Mouse (Mus musculus) liver, embryonic 14.5 days (tissue): Measurements from ENCODE around the gene Sgms2. TPM values are rescaled to one million over a fixed set of nuclear protein-coding genes. Genes with fewer than 3 reads are reported as not detected.

Experiments
- ATAC-seq: fragments of 200-750 bp; cut with Nextera tagmentation; 2 replicates; pipeline ENCODE4 v1.8.0; 2017; ENCODE audit warnings: moderate number of reproducible peaks, mild to moderate bottlenecking, moderate library complexity; ENCODE audit not compliant: insufficient read depth
- DNase-seq, 3 experiments: peaks; one replicate each; pipeline ENCODE4 v3.0.0-alpha.2; 2012 to 2013; ENCODE audit warnings: low read depth in 3 of 3, low spot score in 3 of 3
- H3K27ac ChIP-seq: fragments of 300-500 bp; sonication (generic); 2 replicates; pipeline ENCODE4 v1.5.1; 2014; ENCODE audit warnings: moderate library complexity, mild to moderate bottlenecking, control low read depth, inconsistent platforms
- H3K27me3 ChIP-seq: fragments of 300-500 bp; sonication (generic); 2 replicates; pipeline ENCODE4 v1.6.1; 2014; ENCODE audit warnings: mild to moderate bottlenecking, low read length, moderate library complexity; ENCODE audit not compliant: control insufficient read depth, insufficient read depth
- H3K36me3 ChIP-seq: fragments of 300-500 bp; sonication (generic); replicated peaks from 2 replicates; pipeline ENCODE4 v1.6.1; 2014; ENCODE audit warnings: low read depth; ENCODE audit not compliant: control insufficient read depth, insufficient read depth
- H3K4me1 ChIP-seq, 2 experiments: fragments of 200-500 bp in 1 of 2; fragments of 300-500 bp in 1 of 2; sonication (generic) in 1 of 2; replicated peaks; 2 replicates each; pipeline ENCODE4 v1.6.1; 2012 to 2014; ENCODE audit warnings: antibody characterized with exemption in 1 of 2, inconsistent platforms in 1 of 2, low read length in 1 of 2; ENCODE audit not compliant: control insufficient read depth in 2 of 2, insufficient read depth in 2 of 2
- H3K4me2 ChIP-seq: fragments of 300-500 bp; sonication (generic); 2 replicates; pipeline ENCODE4 v1.6.1; 2014; ENCODE audit warnings: low read depth, mild to moderate bottlenecking, control low read depth, moderate library complexity
- H3K4me3 ChIP-seq, 2 experiments: fragments of 200-500 bp in 1 of 2; fragments of 300-500 bp in 1 of 2; sonication (generic) in 1 of 2; 2 replicates each; pipeline ENCODE4 v1.5.1; 2012 to 2014; ENCODE audit warnings: low read depth in 2 of 2, low read length in 2 of 2, mild to moderate bottlenecking in 2 of 2, control low read depth in 1 of 2, inconsistent platforms in 1 of 2, moderate library complexity in 1 of 2; ENCODE audit not compliant: insufficient read depth in 1 of 2
- H3K9ac ChIP-seq: fragments of 300-500 bp; sonication (generic); replicated peaks from 2 replicates; pipeline ENCODE4 v1.6.1; 2014; ENCODE audit warnings: mild to moderate bottlenecking, control low read depth, moderate library complexity
- H3K9me3 ChIP-seq: fragments of 300-500 bp; sonication (generic); 2 replicates; pipeline ENCODE4 v1.6.1; 2016; ENCODE audit warnings: low read length, mixed read lengths; ENCODE audit not compliant: control insufficient read depth
- CTCF ChIP-seq: IDR thresholded peaks from 2 replicates; pipeline ENCODE4 v1.5.1; 2016; ENCODE audit warnings: antibody characterized with exemption, low read depth, control low read depth
- EP300 ChIP-seq: IDR thresholded peaks from 2 replicates; pipeline ENCODE4 v1.6.1; 2016; ENCODE audit warnings: antibody characterized with exemption, low read depth
- WGBS: fragments of 180-500 bp; shearing (Covaris S2); extraction: QIAGEN DNeasy Blood & Tissue Kit; methylation state at CpG from one replicate; pipeline ENCODE4 v1.1.7; 2014; ENCODE audit not compliant: insufficient replicate concordance; 5-methylcytosine and 5-hydroxymethylcytosine counted together
- polyA plus RNA-seq, 2 experiments: library from polyadenylated mRNA; depleted of rRNA in 1 of 2; stranded (reverse) in 1 of 2; unstranded in 1 of 2; fragments of >200 nt; fragmentation: Nextera tagmentation in 1 of 2; extraction: Ambion mirVana in 1 of 2; gene quantifications; 2 replicates each; pipeline versions ENCODE4 v1.2.1 to v1.2.3; 2012 to 2014

Gene Sgms2
- polyA plus RNA-seq, 2 experiments: 1.6 to 3.6 TPM

- H3K27me3 ChIP-seq: no peaks in the 10 kb centered on the region
- TF ChIP-seq EP300 (no peak), CTCF (peak; percentile 75)
- H3K4me3 ChIP-seq: no peak overlapping the region
- H3K4me2 ChIP-seq: no peak overlapping the region
- H3K9ac ChIP-seq: no peak overlapping the region
- H3K4me1 ChIP-seq: no peaks in the 10 kb centered on the region; a peak in 1 of 4 replicates
- WGBS: 35% methylated on average over 3 of the region's 3 CpGs
- DNase-seq (no peak), ATAC-seq (no peak)
- no peak overlapping the region for H3K27ac ChIP-seq
- H3K36me3 ChIP-seq: no peaks in the 10 kb centered on the region
- H3K9me3 ChIP-seq: no peaks in the 10 kb centered on the region
Observed at GRCm38 (mm10) chr3:131480659-131481058, 10.6 kb downstream of the Sgms2 start.

GRCm38 (mm10) chr3:131479415-131479814 lies 11.8 kb downstream of the Sgms2 start:
- WGBS: 53% methylated on average over 3 of the region's 3 CpGs
- Histone ChIP-seq H3K27me3 (no peaks in the 10 kb centered on the region), H3K27ac (no peak overlapping the region), H3K4me3 (no peak overlapping the region), H3K36me3 (no peaks in the 10 kb centered on the region), H3K4me1 (peaks cover 0 to under 1% of the 10 kb centered on the region in 2 experiments; a peak in 1 of 4 replicates), H3K4me2 (no peak overlapping the region), H3K9ac (no peak overlapping the region), H3K9me3 (no peaks in the 10 kb centered on the region)
- TF ChIP-seq CTCF: no peak
- TF ChIP-seq EP300: no peak
- ATAC-seq (no peak), DNase-seq (no peak)

GRCm38 (mm10) chr3:131476002-131476401 lies 15.2 kb downstream of the Sgms2 start:
- no peak overlapping the region for H3K27ac ChIP-seq
- DNase-seq: no peak
- no peaks in the 10 kb centered on the region for H3K9me3 ChIP-seq
- H3K9ac ChIP-seq: no peak overlapping the region
- ATAC-seq: no peak
- no peaks in the 10 kb centered on the region for H3K27me3 ChIP-seq
- 75% methylated on average over 10 of the region's 10 CpGs for WGBS
- peaks cover 0 to 4% of the 10 kb centered on the region in 2 experiments; a peak in 1 of 4 replicates for H3K4me1 ChIP-seq
- H3K36me3 ChIP-seq: no peaks in the 10 kb centered on the region
- H3K4me3 ChIP-seq: no peak overlapping the region
- no peak overlapping the region for H3K4me2 ChIP-seq
- TF ChIP-seq CTCF: no peak
- no peak for TF ChIP-seq EP300

GRCm38 (mm10) chr3:131474526-131474925 lies 16.7 kb downstream of the Sgms2 start:
- WGBS: 50% methylated on average over 13 of the region's 13 CpGs
- H3K27me3 ChIP-seq: no peaks in the 10 kb centered on the region
- no peak overlapping the region for H3K4me2 ChIP-seq
- ATAC-seq (peak; percentile 59; the same call in 1 of the 2 replicates), DNase-seq (peak; percentile 20 to 34 (median 31))
- H3K4me3 ChIP-seq: no peak overlapping the region
- no peaks in the 10 kb centered on the region for H3K36me3 ChIP-seq
- no peaks in the 10 kb centered on the region for H3K9me3 ChIP-seq
- TF ChIP-seq CTCF (no peak), EP300 (0 out of 2 replicates have a peak, but pooled peaks have one; percentile 34)
- H3K4me1 ChIP-seq: peaks cover 0 to 4% of the 10 kb centered on the region in 2 experiments; a peak in 1 of 4 replicates
- no peak overlapping the region for H3K9ac ChIP-seq
- H3K27ac ChIP-seq: no peak overlapping the region

- Histone ChIP-seq H3K36me3 (no peaks in the 10 kb centered on the region), H3K9ac (no peak overlapping the region), H3K27me3 (no peaks in the 10 kb centered on the region), H3K4me2 (no peak overlapping the region), H3K4me1 (peaks cover 0 to 4% of the 10 kb centered on the region in 2 experiments; a peak in 1 of 4 replicates), H3K4me3 (no peak overlapping the region), H3K27ac (no peak overlapping the region), H3K9me3 (no peaks in the 10 kb centered on the region)
- no peak for TF ChIP-seq EP300
- TF ChIP-seq CTCF: no peak
- no peak for DNase-seq
- ATAC-seq: no peak
- WGBS: 33% methylated on average over 1 of the region's 1 CpGs
Observed at GRCm38 (mm10) chr3:131473496-131473895, 17.7 kb downstream of the Sgms2 start.
